Mouse (Mus musculus): Measurements from ENCODE around the gene Sdk2. TPM values are rescaled to one million over a fixed set of nuclear protein-coding genes. Genes with fewer than 3 reads are reported as not detected.

The Sdk2 gene
- polyA plus RNA-seq, 1 experiment from 2014 or later = 5.0 TPM

GRCm38 (mm10) chr11:113962751-113963150, 104.1 kb downstream of the Sdk2 start:
- Histone ChIP-seq H3K36me3 (no peaks in the 10 kb centered on the region), H3K27me3 (0 out of 2 replicates have a peak, but pooled peaks cover 3% of the 10 kb centered on the region), H3K9ac (replicated peaks) (no peak overlapping the region), H3K4me2 (replicated peaks) (no peak overlapping the region), H3K27ac (no peak overlapping the region), H3K4me1 (replicated peaks) (no peaks in the 10 kb centered on the region), H3K9me3 (peaks cover 22% of the 10 kb centered on the region), H3K4me3 (replicated peaks) (no peak overlapping the region)
- no peak for ATAC-seq
- 88% methylated on average over 3 of the region's 3 CpGs for WGBS

DNA sequence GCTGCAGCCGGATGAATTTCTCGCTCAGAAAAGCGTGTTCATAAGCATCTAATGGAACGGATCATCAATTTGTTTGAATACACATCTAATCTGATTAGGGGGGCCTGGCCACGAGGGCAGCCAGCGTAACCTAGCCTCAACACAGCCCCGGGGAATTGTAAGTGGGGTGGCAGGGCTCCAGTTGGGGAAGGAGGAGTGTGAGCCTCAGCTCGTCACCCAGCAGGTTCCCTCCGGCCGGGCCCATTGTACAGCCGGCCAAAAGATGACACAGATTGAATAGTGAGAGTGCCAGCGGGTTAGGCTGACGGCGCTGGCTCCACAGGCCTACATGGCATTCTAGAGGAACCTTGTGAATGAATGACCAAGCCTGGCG, 115.2 kb downstream of the Sdk2 start:
- H3K4me1 ChIP-seq (replicated peaks) = peaks cover 32% of the 10 kb centered on the region
- H3K4me2 ChIP-seq (replicated peaks) = peak overlapping the region; percentile 17; the same call in 1 of the 2 replicates
- no peaks in the 10 kb centered on the region for H3K27me3 ChIP-seq
- 9% methylated on average over 15 of the region's 15 CpGs for WGBS
- no peaks in the 10 kb centered on the region for H3K36me3 ChIP-seq
- ATAC-seq = peak; percentile 76
- peak overlapping the region; percentile 69 for H3K27ac ChIP-seq
- no peak overlapping the region for H3K4me3 ChIP-seq (replicated peaks)
- H3K9ac ChIP-seq (replicated peaks) = no peak overlapping the region
- no peaks in the 10 kb centered on the region for H3K9me3 ChIP-seq

DNA sequence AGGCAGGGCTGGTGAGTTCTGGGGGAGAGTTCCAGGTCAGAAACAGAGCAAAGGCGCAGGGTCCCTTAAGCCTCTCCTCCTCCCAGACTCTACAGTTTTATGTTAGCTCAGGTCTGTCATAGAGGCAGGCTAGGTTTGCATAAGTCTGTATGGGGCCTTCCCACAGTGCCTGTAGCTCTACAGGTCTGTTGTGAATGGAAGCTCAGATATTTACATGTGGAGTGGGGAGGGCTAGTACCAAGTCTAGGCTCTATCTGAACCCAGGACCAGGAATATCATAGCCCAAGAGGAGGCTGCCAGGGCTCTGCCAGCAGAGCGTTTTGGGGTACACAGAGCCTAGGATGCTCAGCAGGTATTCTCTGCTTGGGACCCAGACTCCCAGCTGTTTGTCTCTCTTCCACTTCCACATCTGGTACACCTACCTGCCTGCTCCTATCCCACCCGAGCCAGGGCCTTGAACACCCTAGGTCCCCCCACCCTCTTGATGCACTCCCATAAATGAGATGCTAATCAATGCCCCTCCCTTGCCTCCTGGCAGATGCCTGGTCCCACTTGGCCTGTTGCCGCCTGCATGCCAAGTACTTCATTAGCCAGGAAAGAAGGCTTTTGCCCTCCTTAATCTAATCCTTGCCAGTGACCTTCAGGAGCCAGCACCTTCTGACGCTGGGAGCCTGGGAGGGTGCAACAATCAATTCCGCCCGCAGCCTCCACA, 115.8 kb downstream of the Sdk2 start:
- H3K9me3 ChIP-seq = no peaks in the 10 kb centered on the region
- H3K27me3 ChIP-seq = no peaks in the 10 kb centered on the region
- H3K4me2 ChIP-seq (replicated peaks) = peak overlapping the region; percentile 17; the same call in 1 of the 2 replicates
- ATAC-seq = peak; percentile 80
- H3K4me1 ChIP-seq (replicated peaks) = peaks cover 35% of the 10 kb centered on the region
- no peaks in the 10 kb centered on the region for H3K36me3 ChIP-seq
- no peak overlapping the region for H3K9ac ChIP-seq (replicated peaks)
- 21% methylated on average over 7 of the region's 7 CpGs for WGBS
- H3K27ac ChIP-seq = peak overlapping the region; percentile 69
- no peak overlapping the region for H3K4me3 ChIP-seq (replicated peaks)

DNA sequence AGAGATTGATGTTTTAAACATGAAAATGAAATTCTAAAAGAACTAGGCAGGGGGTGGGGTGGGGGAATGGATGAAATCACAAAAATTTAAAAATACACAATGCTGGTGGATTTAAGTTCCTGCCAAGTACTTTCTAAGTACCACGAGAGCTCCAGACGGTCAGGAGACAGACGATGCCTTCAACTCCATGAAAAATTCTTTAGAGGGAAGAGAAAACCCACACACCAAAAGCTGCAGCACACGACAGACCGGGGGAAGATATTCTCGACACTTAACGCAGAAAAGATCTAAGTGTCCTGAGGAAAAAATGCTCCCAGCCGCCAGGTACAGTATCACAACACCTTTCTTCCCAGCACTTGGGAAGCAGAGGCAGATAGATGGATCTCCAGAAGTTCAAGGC, 118.2 kb downstream of the Sdk2 start:
- Histone ChIP-seq H3K9me3 (no peaks in the 10 kb centered on the region), H3K36me3 (no peaks in the 10 kb centered on the region), H3K4me1 (replicated peaks) (peaks cover 54% of the 10 kb centered on the region), H3K27me3 (peaks cover 5% of the 10 kb centered on the region; the same call in 1 of the 2 replicates), H3K27ac (no peak overlapping the region), H3K4me3 (replicated peaks) (no peak overlapping the region), H3K9ac (replicated peaks) (no peak overlapping the region), H3K4me2 (replicated peaks) (no peak overlapping the region)
- ATAC-seq = no peak
- 86% methylated on average over 8 of the region's 8 CpGs for WGBS

- Histone ChIP-seq H3K27ac (peak overlapping the region; percentile 51; the same call in 1 of the 2 replicates), H3K4me3 (replicated peaks) (no peak overlapping the region), H3K36me3 (no peaks in the 10 kb centered on the region), H3K27me3 (peaks cover 5% of the 10 kb centered on the region; the same call in 1 of the 2 replicates), H3K9ac (replicated peaks) (no peak overlapping the region), H3K4me2 (replicated peaks) (no peak overlapping the region), H3K9me3 (no peaks in the 10 kb centered on the region), H3K4me1 (replicated peaks) (peaks cover 40% of the 10 kb centered on the region)
- WGBS = 35% methylated on average over 9 of the region's 9 CpGs
- ATAC-seq = peak; percentile 62
Observed at GRCm38 (mm10) chr11:113942101-113942735, 124.6 kb downstream of the Sdk2 start.

- Histone ChIP-seq H3K4me1 (replicated peaks) (peaks cover 58% of the 10 kb centered on the region), H3K9me3 (no peaks in the 10 kb centered on the region), H3K27ac (no peak overlapping the region), H3K9ac (replicated peaks) (no peak overlapping the region; the same call in 1 of the 2 replicates), H3K36me3 (no peaks in the 10 kb centered on the region), H3K27me3 (no peaks in the 10 kb centered on the region), H3K4me2 (replicated peaks) (no peak overlapping the region), H3K4me3 (replicated peaks) (no peak overlapping the region)
- no peak for ATAC-seq
- 52% methylated on average over 9 of the region's 9 CpGs for WGBS
Observed at GRCm38 (mm10) chr11:113933678-113934077, 133.2 kb downstream of the Sdk2 start.

GRCm38 (mm10) chr11:113932909-113933308, 133.9 kb downstream of the Sdk2 start:
- Histone ChIP-seq H3K4me3 (replicated peaks) (no peak overlapping the region), H3K4me1 (replicated peaks) (peaks cover 66% of the 10 kb centered on the region), H3K4me2 (replicated peaks) (no peak overlapping the region), H3K27me3 (no peaks in the 10 kb centered on the region), H3K27ac (no peak overlapping the region), H3K36me3 (no peaks in the 10 kb centered on the region), H3K9ac (replicated peaks) (no peak overlapping the region), H3K9me3 (no peaks in the 10 kb centered on the region)
- no peak for ATAC-seq
- WGBS = 74% methylated on average over 7 of the region's 7 CpGs

DNA sequence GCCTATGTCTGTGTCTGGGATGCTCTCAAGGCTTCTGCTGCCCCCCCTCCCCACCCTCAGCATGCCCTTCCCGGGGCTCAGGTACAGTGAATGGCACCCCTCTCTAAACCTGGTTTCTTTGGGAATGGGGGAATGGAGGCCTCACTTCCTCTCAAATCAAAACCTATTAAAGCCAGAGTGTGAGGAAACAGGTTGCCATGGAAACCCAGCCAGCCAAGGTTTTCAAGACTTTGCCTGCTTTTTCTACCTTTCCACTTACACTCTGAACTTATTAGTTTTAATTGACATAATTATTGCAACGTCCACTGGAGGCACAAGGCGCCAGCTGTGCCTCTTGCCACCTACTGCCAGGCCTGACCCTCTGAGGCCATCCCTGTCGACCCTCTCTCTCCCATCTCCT, 135.1 kb downstream of the Sdk2 start:
- H3K27ac ChIP-seq = peak overlapping the region; percentile 46

DNA sequence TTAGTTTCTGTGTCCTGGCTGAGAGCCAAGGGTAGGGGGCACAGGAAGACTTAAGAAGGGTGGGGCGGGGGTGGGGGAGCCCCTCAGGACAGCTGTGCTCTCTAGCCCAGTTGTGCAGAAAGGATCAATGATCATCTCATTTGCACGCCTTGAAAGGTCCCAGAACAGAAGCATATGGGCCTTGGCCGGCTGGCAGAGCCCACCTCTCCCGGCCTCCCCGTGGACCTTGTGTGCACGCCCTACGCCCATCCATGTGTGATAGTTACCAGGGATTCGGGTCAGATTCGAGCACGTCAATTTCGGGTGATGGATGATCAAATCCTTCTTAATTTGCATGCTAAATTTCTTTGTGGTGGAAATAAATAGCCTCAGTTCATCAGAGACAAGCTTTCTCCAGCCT, 136.7 kb downstream of the Sdk2 start:
- no peak for ATAC-seq
- no peaks in the 10 kb centered on the region for H3K36me3 ChIP-seq
- H3K4me3 ChIP-seq (replicated peaks) = no peak overlapping the region
- H3K4me2 ChIP-seq (replicated peaks) = no peak overlapping the region
- no peaks in the 10 kb centered on the region for H3K27me3 ChIP-seq
- WGBS = 50% methylated on average over 11 of the region's 11 CpGs
- no peaks in the 10 kb centered on the region for H3K9me3 ChIP-seq
- no peak overlapping the region for H3K27ac ChIP-seq
- no peak overlapping the region for H3K9ac ChIP-seq (replicated peaks)
- H3K4me1 ChIP-seq (replicated peaks) = peaks cover 66% of the 10 kb centered on the region

More for the DNA sequence above, 135.1 kb downstream of the Sdk2 start:
- no peaks in the 10 kb centered on the region for H3K36me3 ChIP-seq
- no peak overlapping the region for H3K4me3 ChIP-seq (replicated peaks)
- 0 out of 2 replicates have a peak, but pooled peaks have one; percentile 1 for ATAC-seq
- H3K4me1 ChIP-seq (replicated peaks) = peaks cover 74% of the 10 kb centered on the region
- WGBS = 46% methylated on average over 4 of the region's 4 CpGs
- H3K9me3 ChIP-seq = no peaks in the 10 kb centered on the region
- H3K27me3 ChIP-seq = no peaks in the 10 kb centered on the region
- no peak overlapping the region for H3K9ac ChIP-seq (replicated peaks)
- no peak overlapping the region for H3K4me2 ChIP-seq (replicated peaks)

GRCm38 (mm10) chr11:113928831-113929230, 138.0 kb downstream of the Sdk2 start:
- Histone ChIP-seq H3K9me3 (no peaks in the 10 kb centered on the region), H3K9ac (replicated peaks) (no peak overlapping the region), H3K4me2 (replicated peaks) (no peak overlapping the region), H3K27me3 (no peaks in the 10 kb centered on the region), H3K36me3 (no peaks in the 10 kb centered on the region), H3K27ac (0 out of 2 replicates have a peak overlapping the region, but pooled peaks have one; percentile 11), H3K4me3 (replicated peaks) (no peak overlapping the region), H3K4me1 (replicated peaks) (peaks cover 61% of the 10 kb centered on the region)
- 51% methylated on average over 2 of the region's 2 CpGs for WGBS
- no peak for ATAC-seq

GRCm38 (mm10) chr11:113928291-113928690, 138.6 kb downstream of the Sdk2 start:
- ATAC-seq = 0 out of 2 replicates have a peak, but pooled peaks have one; percentile 53
- H3K9me3 ChIP-seq = no peaks in the 10 kb centered on the region
- no peak overlapping the region for H3K4me3 ChIP-seq (replicated peaks)
- no peaks in the 10 kb centered on the region for H3K27me3 ChIP-seq
- 53% methylated on average over 9 of the region's 9 CpGs for WGBS
- H3K4me1 ChIP-seq (replicated peaks) = peaks cover 61% of the 10 kb centered on the region
- H3K36me3 ChIP-seq = no peaks in the 10 kb centered on the region
- H3K9ac ChIP-seq (replicated peaks) = no peak overlapping the region; the same call in 1 of the 2 replicates
- H3K27ac ChIP-seq = 0 out of 2 replicates have a peak overlapping the region, but pooled peaks have one; percentile 36
- H3K4me2 ChIP-seq (replicated peaks) = no peak overlapping the region

GRCm38 (mm10) chr11:113927826-113928225, 139.0 kb downstream of the Sdk2 start:
- Histone ChIP-seq H3K4me2 (replicated peaks) (no peak overlapping the region), H3K9me3 (no peaks in the 10 kb centered on the region), H3K4me3 (replicated peaks) (no peak overlapping the region), H3K4me1 (replicated peaks) (peaks cover 63% of the 10 kb centered on the region), H3K27ac (0 out of 2 replicates have a peak overlapping the region, but pooled peaks have one; percentile 36), H3K9ac (replicated peaks) (0 out of 2 replicates have a peak overlapping the region, but pooled peaks have one; percentile 23), H3K36me3 (no peaks in the 10 kb centered on the region), H3K27me3 (no peaks in the 10 kb centered on the region)
- 67% methylated on average over 3 of the region's 3 CpGs for WGBS
- ATAC-seq = 0 out of 2 replicates have a peak, but pooled peaks have one; percentile 16

All from midbrain, embryonic 13.5 days (tissue).